In the genomic region with DNA sequence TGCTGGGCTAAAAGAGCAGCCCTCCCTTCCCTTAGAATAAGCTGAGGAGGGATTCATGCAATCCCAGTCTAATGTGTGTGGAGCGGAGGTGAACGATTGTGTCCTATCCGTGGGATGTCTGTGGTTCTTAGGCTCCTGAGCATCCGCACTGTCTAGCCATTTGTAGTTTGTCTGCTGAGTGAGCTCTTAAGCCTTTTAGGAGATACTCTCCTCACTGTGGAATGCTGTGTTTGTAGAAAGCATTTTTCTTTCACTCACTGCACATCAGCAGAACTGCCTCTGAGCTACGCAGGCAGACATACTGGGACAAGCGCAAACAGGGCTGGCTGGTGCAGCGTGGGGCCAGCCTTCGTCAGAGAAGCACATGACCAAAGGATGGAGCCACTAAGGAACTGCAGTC, we compare ENCODE assay signal across 15 mouse cellular contexts.
DNase-seq lines count a peak whose midpoint lies in the region; ATAC-seq lines count a peak whose summit lies in the region.
"Had no signal": no experiment of that assay in that cellular context is flagged by ENCODE, and none has a peak within 500 bp of the region (broad histone marks: within the 10 kb centered on the region; RNA-seq: fewer than 3 reads in every experiment).

No protein-coding gene starts in this region.

- H3K4me1 ChIP-seq in hindbrain, embryonic 12.5 days, result peaks cover 2% of the 10 kb centered on the region; the same call in 1 of the 2 replicates
- no peaks in the 10 kb centered on the region for H3K4me1 ChIP-seq in hindbrain, embryonic 10.5 days (replicated peaks)
- H3K4me1 ChIP-seq in neural tube, embryonic 13.5 days (replicated peaks), result peaks cover 14% of the 10 kb centered on the region; the same call in 1 of the 2 replicates
- H3K4me1 ChIP-seq in intestine, embryonic 16.5 days (ENCODE audit: control insufficient read depth, insufficient read depth, low read length), result 0 out of 2 replicates have a peak, but pooled peaks cover 5% of the 10 kb centered on the region
- H3K4me1 ChIP-seq: embryonic facial prominence, embryonic 15.5 days; neural tube, embryonic 12.5 days had no signal

- no peaks in the 10 kb centered on the region for H3K9me3 ChIP-seq in hindbrain, embryonic 12.5 days (replicated peaks)
- no peaks in the 10 kb centered on the region for H3K9me3 ChIP-seq in hindbrain, embryonic 10.5 days
- no peaks in the 10 kb centered on the region for H3K9me3 ChIP-seq in neural tube, embryonic 13.5 days
- H3K9me3 ChIP-seq in intestine, embryonic 16.5 days (ENCODE audit: control insufficient read depth, low read length), result no peaks in the 10 kb centered on the region; the same call in 1 of the 2 replicates
- H3K9me3 ChIP-seq: embryonic facial prominence, embryonic 15.5 days; neural tube, embryonic 12.5 days had no signal

- intact Hi-C loops in heart, postnatal 36 days (cut with DNase I), result no loop called here
- intact Hi-C loops in heart, postnatal 25 days (cut with DNase I), result no loop called here

- no peaks in the 10 kb centered on the region for H3K27me3 ChIP-seq in hindbrain, embryonic 12.5 days
- no peaks in the 10 kb centered on the region for H3K27me3 ChIP-seq in hindbrain, embryonic 10.5 days (ENCODE audit: insufficient read depth, poor library complexity, severe bottlenecking)
- H3K27me3 ChIP-seq in neural tube, embryonic 13.5 days, result no peaks in the 10 kb centered on the region
- H3K27me3 ChIP-seq in intestine, embryonic 16.5 days (replicated peaks; ENCODE audit: control insufficient read depth, insufficient read depth, low read length), result no peaks in the 10 kb centered on the region
- H3K27me3 ChIP-seq: embryonic facial prominence, embryonic 15.5 days; neural tube, embryonic 12.5 days had no signal

- no peak overlapping the region for H3K4me2 ChIP-seq in hindbrain, embryonic 12.5 days (replicated peaks)
- peak overlapping the region; percentile 29 for H3K4me2 ChIP-seq in neural tube, embryonic 13.5 days
- no peak overlapping the region for H3K4me2 ChIP-seq in intestine, embryonic 16.5 days (ENCODE audit: low read depth, low read length)
- H3K4me2 ChIP-seq: embryonic facial prominence, embryonic 15.5 days; neural tube, embryonic 12.5 days had no signal

- H3K4me3 ChIP-seq in hindbrain, embryonic 12.5 days, result no peak overlapping the region
- H3K4me3 ChIP-seq in hindbrain, embryonic 10.5 days, result no peak overlapping the region
- H3K4me3 ChIP-seq in neural tube, embryonic 13.5 days, result no peak overlapping the region
- no peak overlapping the region for H3K4me3 ChIP-seq in intestine, embryonic 16.5 days (ENCODE audit: low read length)
- H3K4me3 ChIP-seq: embryonic facial prominence, embryonic 15.5 days; neural tube, embryonic 12.5 days had no signal

- 78% methylated on average over 8 of the region's 8 CpGs for WGBS in hindbrain, embryonic 12.5 days
- WGBS in hindbrain, embryonic 10.5 days, result 82% methylated on average over 8 of the region's 8 CpGs
- WGBS in neural tube, embryonic 13.5 days, result 66% methylated on average over 8 of the region's 8 CpGs
- WGBS in intestine, embryonic 16.5 days, result 28% methylated on average over 8 of the region's 8 CpGs

- no peak for ATAC-seq in hindbrain, embryonic 12.5 days (ENCODE audit: low FRiP score)
- ATAC-seq in neural tube, embryonic 13.5 days (ENCODE audit: low read depth), result peak; percentile 71
- 0 out of 2 replicates have a peak, but pooled peaks have one; percentile 33 for ATAC-seq in intestine, embryonic 16.5 days
- no peak for ATAC-seq in erythroblast, adult 5-6 weeks (replicated peaks; ENCODE audit: low FRiP score, poor library complexity, severe bottlenecking)

- no peak for DNase-seq in hindbrain, embryonic 10.5 days (ENCODE audit: low spot score)
- DNase-seq in neural tube, embryonic 10.5 days (ENCODE audit: extremely low spot score, low spot score), result no peak
- DNase-seq in heart, postnatal 36 days, result no peak
- DNase-seq in heart, postnatal 25 days (ENCODE audit: low spot score), result no peak
- DNase-seq: adrenal gland, postnatal 25 days; cerebellum, adult 9-11 months; gastrocnemius, postnatal 10 days; kidney, postnatal 25 days; lung, postnatal 4 days had no signal

- H3K9ac ChIP-seq in hindbrain, embryonic 12.5 days, result no peak overlapping the region
- H3K9ac ChIP-seq in neural tube, embryonic 13.5 days, result peak overlapping the region; percentile 28; the same call in 1 of the 2 replicates
- no peak overlapping the region for H3K9ac ChIP-seq in intestine, embryonic 16.5 days (ENCODE audit: low read depth, low read length)
- H3K9ac ChIP-seq: embryonic facial prominence, embryonic 15.5 days; neural tube, embryonic 12.5 days had no signal

- H3K27ac ChIP-seq in hindbrain, embryonic 12.5 days, result peak overlapping the region; percentile 48; the same call in 1 of the 2 replicates
- no peak overlapping the region for H3K27ac ChIP-seq in hindbrain, embryonic 10.5 days
- H3K27ac ChIP-seq in neural tube, embryonic 13.5 days (replicated peaks), result peak overlapping the region; percentile 86
- peak overlapping the region; percentile 36; the same call in 1 of the 2 replicates for H3K27ac ChIP-seq in intestine, embryonic 16.5 days (ENCODE audit: low read length)
- H3K27ac ChIP-seq: embryonic facial prominence, embryonic 15.5 days; neural tube, embryonic 12.5 days had no signal

- no peaks in the 10 kb centered on the region for H3K36me3 ChIP-seq in hindbrain, embryonic 12.5 days
- H3K36me3 ChIP-seq in hindbrain, embryonic 10.5 days, result no peaks in the 10 kb centered on the region
- no peaks in the 10 kb centered on the region for H3K36me3 ChIP-seq in neural tube, embryonic 13.5 days
- no peaks in the 10 kb centered on the region for H3K36me3 ChIP-seq in intestine, embryonic 16.5 days (ENCODE audit: control insufficient read depth, insufficient read depth, low read length)
- H3K36me3 ChIP-seq: embryonic facial prominence, embryonic 15.5 days; neural tube, embryonic 12.5 days had no signal

Comparison
In these comparisons a context has a peak if more than half of its experiments do, and no peak if none do; other contexts are left out.
1. ATAC-seq: peak in neural tube, embryonic 13.5 days (single experiment) and intestine, embryonic 16.5 days (single experiment); none in hindbrain, embryonic 12.5 days (single experiment) and erythroblast, adult 5-6 weeks (single experiment).